Mouse (Mus musculus) heart, adult 8-10 months (tissue): ENCODE results near the gene Gnat1. TPM values are rescaled to one million over a fixed set of nuclear protein-coding genes. Genes with fewer than 3 reads are reported as not detected.

Source experiments
- DNase-seq: peaks from one replicate; pipeline ENCODE4 v3.0.0; 2022; ENCODE audit warnings: low spot score
- total RNA-seq, 4 experiments: library from RNA; stranded (reverse); gene quantifications; 2 replicates each; pipeline ENCODE4 v1.2.4; 2022

The Gnat1 gene
- total RNA-seq, 4 experiments from 2014 or later, result not detected

DNA sequence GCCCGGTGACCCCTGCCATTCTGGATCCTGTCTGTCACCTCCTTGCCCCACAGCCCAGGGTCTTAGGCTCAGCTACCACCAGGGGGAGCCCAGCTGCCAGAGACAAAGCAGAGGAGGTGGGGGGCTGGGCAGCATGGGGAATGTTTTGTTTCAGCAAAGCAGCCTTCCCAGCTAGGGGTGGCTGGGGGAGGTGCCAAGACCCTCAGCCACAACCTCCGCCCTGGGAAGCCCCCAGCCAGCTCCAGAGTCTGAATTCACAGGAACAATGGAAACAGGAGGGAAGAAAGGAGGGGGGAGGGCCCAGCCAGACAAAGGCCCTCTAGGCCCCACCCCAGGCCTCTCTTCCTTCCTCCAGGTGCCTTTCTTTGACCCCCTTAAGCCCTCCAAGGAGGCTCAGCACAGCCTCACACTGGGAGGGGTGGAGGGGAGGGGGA lies 52.7 kb downstream of the Gnat1 start:
- DNase-seq, result no peak

- DNase-seq, result no peak
Measured at GRCm38 (mm10) chr9:107626158-107626843, 53.2 kb downstream of the Gnat1 start.

- DNase-seq, result no peak
Measured at GRCm38 (mm10) chr9:107625351-107626128, 54.0 kb downstream of the Gnat1 start.

DNA sequence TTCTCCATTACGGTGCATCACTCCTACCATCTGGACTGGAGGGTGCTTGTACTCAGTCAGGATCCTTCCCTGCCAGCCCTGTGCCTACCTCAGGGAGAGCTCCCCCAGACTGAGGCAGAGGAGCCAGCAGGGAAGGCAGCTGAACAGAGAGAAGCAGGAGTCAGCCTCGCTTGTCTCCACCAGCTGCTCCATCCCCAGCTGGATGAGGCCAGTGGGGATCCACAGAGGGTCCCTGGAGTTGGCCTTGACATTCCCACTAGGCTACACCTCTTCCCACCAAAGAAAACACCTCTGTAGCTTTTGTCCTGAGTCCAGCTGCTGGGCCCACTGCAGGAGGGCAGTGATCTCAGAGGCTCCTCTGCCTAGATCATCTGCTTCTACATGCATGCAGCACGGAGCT lies 54.6 kb downstream of the Gnat1 start:
- DNase-seq, result no peak

- peak; percentile 81 for DNase-seq
Measured at GRCm38 (mm10) chr9:107624539-107624938, 55.0 kb downstream of the Gnat1 start.

Other genes with a start within 250 kb of the Gnat1 start
- 10 to 100 TPM; 21.2 to 25.6 (median 22.2) TPM for gene Tmem115, start 145.8 kb downstream of the Gnat1 start, total RNA-seq
- 1 to 10 TPM; 5.1 to 6.3 (median 5.4) TPM for gene Cyb561d2, start 137.5 kb downstream of the Gnat1 start, total RNA-seq
- 10 to 100 TPM; 18.4 to 22.6 (median 21.2) TPM for gene Nprl2, start 137.5 kb downstream of the Gnat1 start, total RNA-seq
- under 1 TPM in 2 of 4 experiments, not detected in 2; 0.35 to 0.40 TPM for gene Zmynd10, start 132.4 kb downstream of the Gnat1 start, total RNA-seq
- gene Rassf1, start 128.2 kb downstream of the Gnat1 start, total RNA-seq, result 10 to 100 TPM; 12.9 to 14.9 (median 14.4) TPM
- gene Tusc2, start 116.5 kb downstream of the Gnat1 start, total RNA-seq, result 10 to 100 TPM; 40.0 to 46.9 (median 40.2) TPM
- 10 to 100 TPM; 31.2 to 45.8 (median 40.6) TPM for gene Hyal2, start 111.8 kb downstream of the Gnat1 start, total RNA-seq
- gene Hyal1, start 102.8 kb downstream of the Gnat1 start, total RNA-seq, result 1 to 10 TPM; 4.6 to 6.6 (median 5.1) TPM
- 10 to 100 TPM; 18.8 to 24.3 (median 21.1) TPM for gene Naa80, start 100.8 kb downstream of the Gnat1 start, total RNA-seq
- gene Hyal3, start 98.9 kb downstream of the Gnat1 start, total RNA-seq, result under 1 TPM; 0.20 to 0.72 (median 0.25) TPM
- gene Ifrd2, start 92.1 kb downstream of the Gnat1 start, total RNA-seq, result 10 to 100 TPM; 43.7 to 58.2 (median 47.5) TPM
- gene Sema3b, start 70.5 kb downstream of the Gnat1 start, total RNA-seq, result 10 to 100 TPM; 21.1 to 33.0 (median 24.2) TPM
- 100 to 1,000 TPM; 227 to 299 (median 259) TPM for gene Gnai2, start 44.3 kb downstream of the Gnat1 start, total RNA-seq
- gene Slc38a3, start 10.2 kb downstream of the Gnat1 start, total RNA-seq, result 10 to 100 TPM; 62.8 to 91.0 (median 81.6) TPM
- gene Sema3f, start 30.8 kb upstream of the Gnat1 start, total RNA-seq, result 10 to 100 TPM; 11.9 to 16.5 (median 14.3) TPM
- 10 to 100 TPM; 34.0 to 45.4 (median 39.7) TPM for gene Rbm5, start 91.3 kb upstream of the Gnat1 start, total RNA-seq
- 10 to 100 TPM; 24.8 to 31.0 (median 27.6) TPM for gene Rbm6, start 193.5 kb upstream of the Gnat1 start, total RNA-seq
- gene Mon1a, start 208.4 kb upstream of the Gnat1 start, total RNA-seq, result 10 to 100 TPM; 10.8 to 12.2 (median 11.9) TPM
- gene Mst1r, start 227.2 kb upstream of the Gnat1 start, total RNA-seq, result 1 to 10 TPM; 1.3 to 3.7 (median 2.1) TPM
- gene Actl11, start 248.8 kb upstream of the Gnat1 start, total RNA-seq, result not detected